Mouse (Mus musculus): ENCODE results near the gene Gnat1. TPM values are rescaled to one million over a fixed set of nuclear protein-coding genes. Genes with fewer than 3 reads are reported as not detected.

Gene Gnat1
- polyA plus RNA-seq, 1 experiment = 0.06 TPM

- DNase-seq (ENCODE audit: low spot score) = no peak
These were observed 51.9 kb downstream of the Gnat1 start for GRCm38 (mm10) chr9:107627387-107628255.

- DNase-seq (ENCODE audit: low spot score) = no peak
These were observed 52.7 kb downstream of the Gnat1 start for GRCm38 (mm10) chr9:107626844-107627277.

GRCm38 (mm10) chr9:107626158-107626843 lies 53.2 kb downstream of the Gnat1 start:
- no peak for DNase-seq (ENCODE audit: low spot score)

GRCm38 (mm10) chr9:107625351-107626128 lies 54.0 kb downstream of the Gnat1 start:
- no peak for DNase-seq (ENCODE audit: low spot score)

GRCm38 (mm10) chr9:107624951-107625350 lies 54.6 kb downstream of the Gnat1 start:
- DNase-seq (ENCODE audit: low spot score) = no peak

- no peak for DNase-seq (ENCODE audit: low spot score)
These were observed 55.0 kb downstream of the Gnat1 start for GRCm38 (mm10) chr9:107624539-107624938.

Other genes starting within 250 kb of the Gnat1 start
- gene Tmem115, start 145.8 kb downstream of the Gnat1 start, polyA plus RNA-seq (2012; rRNA removed) = 33.6 and 34.0 TPM in 2 replicates
- 15.2 and 19.4 TPM in 2 replicates for gene Cyb561d2, start 137.5 kb downstream of the Gnat1 start, polyA plus RNA-seq (2012; rRNA removed)
- 26.6 and 35.2 TPM in 2 replicates for gene Nprl2, start 137.5 kb downstream of the Gnat1 start, polyA plus RNA-seq (2012; rRNA removed)
- gene Zmynd10, start 132.4 kb downstream of the Gnat1 start, polyA plus RNA-seq (2012; rRNA removed) = 0.56 and 0.78 TPM in 2 replicates
- gene Rassf1, start 128.2 kb downstream of the Gnat1 start, polyA plus RNA-seq (2012; rRNA removed) = 41.5 and 58.9 TPM in 2 replicates
- gene Tusc2, start 116.5 kb downstream of the Gnat1 start, polyA plus RNA-seq (2012; rRNA removed) = 43.9 and 50.6 TPM in 2 replicates
- 24.0 and 35.6 TPM in 2 replicates for gene Hyal2, start 111.8 kb downstream of the Gnat1 start, polyA plus RNA-seq (2012; rRNA removed)
- gene Hyal1, start 102.8 kb downstream of the Gnat1 start, polyA plus RNA-seq (2012; rRNA removed) = 16.8 and 24.9 TPM in 2 replicates
- gene Naa80, start 100.8 kb downstream of the Gnat1 start, polyA plus RNA-seq (2012; rRNA removed) = 24.6 and 37.3 TPM in 2 replicates
- 0.50 and 0.52 TPM in 2 replicates for gene Hyal3, start 98.9 kb downstream of the Gnat1 start, polyA plus RNA-seq (2012; rRNA removed)
- gene Ifrd2, start 92.1 kb downstream of the Gnat1 start, polyA plus RNA-seq (2012; rRNA removed) = 31.3 and 36.0 TPM in 2 replicates
- 57.1 and 71.0 TPM in 2 replicates for gene Sema3b, start 70.5 kb downstream of the Gnat1 start, polyA plus RNA-seq (2012; rRNA removed)
- gene Gnai2, start 44.3 kb downstream of the Gnat1 start, polyA plus RNA-seq (2012; rRNA removed) = 449 and 465 TPM in 2 replicates
- 0.44 and 0.45 TPM in 2 replicates for gene Slc38a3, start 10.2 kb downstream of the Gnat1 start, polyA plus RNA-seq (2012; rRNA removed)
- gene Sema3f, start 30.8 kb upstream of the Gnat1 start, polyA plus RNA-seq (2012; rRNA removed) = 110 and 111 TPM in 2 replicates
- gene Rbm5, start 91.3 kb upstream of the Gnat1 start, polyA plus RNA-seq (2012; rRNA removed) = 105 and 116 TPM in 2 replicates
- 52.9 and 53.1 TPM in 2 replicates for gene Rbm6, start 193.5 kb upstream of the Gnat1 start, polyA plus RNA-seq (2012; rRNA removed)
- gene Mon1a, start 208.4 kb upstream of the Gnat1 start, polyA plus RNA-seq (2012; rRNA removed) = 33.2 and 35.4 TPM in 2 replicates
- 39.2 and 55.3 TPM in 2 replicates for gene Mst1r, start 227.2 kb upstream of the Gnat1 start, polyA plus RNA-seq (2012; rRNA removed)
- gene Actl11, start 248.8 kb upstream of the Gnat1 start, polyA plus RNA-seq (2012; rRNA removed) = not detected in 2 replicates